Comparison of ENCODE assay signal across 28 mouse cellular contexts in the genomic region with DNA sequence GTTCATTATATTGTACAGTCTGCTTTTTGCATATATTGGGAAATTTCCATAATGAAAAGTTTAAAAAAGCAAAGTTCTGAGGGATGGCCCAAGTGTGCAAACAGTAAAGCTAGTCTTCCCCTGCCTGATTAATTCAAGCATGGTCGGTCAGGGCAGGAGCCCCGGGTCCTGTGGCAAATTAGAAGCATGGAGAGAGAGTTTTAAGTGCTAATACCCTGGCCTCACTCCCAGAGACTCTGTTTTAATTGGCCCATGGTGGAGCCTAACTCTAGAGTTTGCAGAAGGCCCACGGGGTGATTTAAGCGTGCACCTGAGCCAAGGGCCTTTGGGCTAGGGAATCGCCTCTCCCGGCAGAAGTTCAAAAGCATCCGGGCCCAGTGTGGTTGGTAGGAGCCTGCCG.
DNase-seq lines count a peak whose midpoint lies in the region; ATAC-seq and TF ChIP-seq lines count a peak whose summit lies in the region.
"Had no signal": no experiment of that assay in that cellular context is flagged by ENCODE, and none has a peak within 500 bp of the region (broad histone marks: within the 10 kb centered on the region; RNA-seq: fewer than 3 reads in every experiment).

No protein-coding gene starts in this region.

- ATAC-seq in forebrain, embryonic 16.5 days = peak; percentile 36; the same call in 1 of the 2 replicates
- no peak for ATAC-seq in midbrain, embryonic 14.5 days (ENCODE audit: low FRiP score, low TSS enrichment)
- ATAC-seq in midbrain, embryonic 11.5 days (ENCODE audit: low FRiP score) = no peak
- ATAC-seq in embryonic facial prominence, embryonic 15.5 days (ENCODE audit: insufficient number of reproducible peaks, low FRiP score, low TSS enrichment, low read depth) = peak; percentile 58; the same call in 1 of the 2 replicates
- peak; percentile 68; the same call in 1 of the 2 replicates for ATAC-seq in limb, embryonic 14.5 days (ENCODE audit: low FRiP score, low read depth)
- no peak for ATAC-seq in lung, postnatal 0 days
- ATAC-seq in liver, embryonic 12.5 days = no peak
- ATAC-seq: activated CD4-positive, CD25-positive, alpha-beta regulatory T cell, adult 4 months; intestine, postnatal 0 days; liver, postnatal 0 days had no signal

- H3K4me3 ChIP-seq in forebrain, embryonic 16.5 days (replicated peaks; ENCODE audit: low read length) = no peak overlapping the region
- H3K4me3 ChIP-seq in forebrain, embryonic 10.5 days = no peak overlapping the region
- no peak overlapping the region for H3K4me3 ChIP-seq in midbrain, embryonic 14.5 days (replicated peaks; ENCODE audit: low read depth, low read length)
- H3K4me3 ChIP-seq in midbrain, embryonic 11.5 days (ENCODE audit: low read depth, low read length) = no peak overlapping the region
- no peak overlapping the region for H3K4me3 ChIP-seq in embryonic facial prominence, embryonic 15.5 days (replicated peaks)
- no peak overlapping the region for H3K4me3 ChIP-seq in limb, embryonic 14.5 days (replicated peaks; ENCODE audit: low read length)
- H3K4me3 ChIP-seq in lung, postnatal 0 days (ENCODE audit: low read depth, low read length) = no peak overlapping the region
- no peak overlapping the region for H3K4me3 ChIP-seq in liver, embryonic 12.5 days
- H3K4me3 ChIP-seq: embryonic facial prominence, embryonic 12.5 days; gastrocnemius, adult 2 months; heart, adult 2 months; heart, embryonic 13.5 days; megakaryocyte, embryonic 14.5 days had no signal

- H3K4me2 ChIP-seq in forebrain, embryonic 16.5 days (ENCODE audit: low read length) = no peak overlapping the region
- no peak overlapping the region for H3K4me2 ChIP-seq in midbrain, embryonic 14.5 days (ENCODE audit: low read length)
- no peak overlapping the region for H3K4me2 ChIP-seq in midbrain, embryonic 11.5 days
- no peak overlapping the region for H3K4me2 ChIP-seq in embryonic facial prominence, embryonic 15.5 days (replicated peaks)
- H3K4me2 ChIP-seq in limb, embryonic 14.5 days (replicated peaks; ENCODE audit: low read depth, low read length, severe bottlenecking) = no peak overlapping the region
- H3K4me2 ChIP-seq in lung, postnatal 0 days (replicated peaks; ENCODE audit: low read depth, low read length) = no peak overlapping the region
- H3K4me2 ChIP-seq in liver, embryonic 12.5 days = no peak overlapping the region
- H3K4me2 ChIP-seq: embryonic facial prominence, embryonic 12.5 days; heart, embryonic 13.5 days; hindbrain, embryonic 14.5 days; liver, embryonic 11.5 days had no signal

- no peak for TF ChIP-seq EP300 in lung, postnatal 0 days (IDR thresholded peaks at IDR 0.05)

- 22% methylated on average over 8 of the region's 8 CpGs for WGBS in forebrain, embryonic 16.5 days
- 65% methylated on average over 8 of the region's 8 CpGs for WGBS in forebrain, embryonic 10.5 days
- WGBS in midbrain, embryonic 14.5 days = 38% methylated on average over 8 of the region's 8 CpGs
- WGBS in midbrain, embryonic 11.5 days = 76% methylated on average over 8 of the region's 8 CpGs
- 34% methylated on average over 8 of the region's 8 CpGs for WGBS in embryonic facial prominence, embryonic 15.5 days
- 24% methylated on average over 8 of the region's 8 CpGs for WGBS in limb, embryonic 14.5 days
- WGBS in lung, postnatal 0 days = 82% methylated on average over 8 of the region's 8 CpGs
- 73% methylated on average over 8 of the region's 8 CpGs for WGBS in liver, embryonic 12.5 days (ENCODE audit: insufficient replicate concordance)

- no peak overlapping the region for H3K9ac ChIP-seq in forebrain, embryonic 16.5 days (replicated peaks; ENCODE audit: low read depth, low read length)
- no peak overlapping the region for H3K9ac ChIP-seq in midbrain, embryonic 14.5 days (replicated peaks; ENCODE audit: low read length)
- no peak overlapping the region for H3K9ac ChIP-seq in midbrain, embryonic 11.5 days (ENCODE audit: low read length)
- H3K9ac ChIP-seq in embryonic facial prominence, embryonic 15.5 days = no peak overlapping the region
- no peak overlapping the region for H3K9ac ChIP-seq in limb, embryonic 14.5 days (ENCODE audit: low read depth, low read length, severe bottlenecking)
- H3K9ac ChIP-seq in lung, postnatal 0 days (replicated peaks; ENCODE audit: low read depth) = no peak overlapping the region
- H3K9ac ChIP-seq in liver, embryonic 12.5 days = no peak overlapping the region
- H3K9ac ChIP-seq: embryonic facial prominence, embryonic 12.5 days; heart, embryonic 13.5 days; hindbrain, embryonic 14.5 days; liver, postnatal 0 days had no signal

- no peaks in the 10 kb centered on the region for H3K27me3 ChIP-seq in forebrain, embryonic 16.5 days (replicated peaks; ENCODE audit: control insufficient read depth, insufficient read depth, low read length)
- H3K27me3 ChIP-seq in forebrain, embryonic 10.5 days (ENCODE audit: poor library complexity, severe bottlenecking) = peaks cover 44% of the 10 kb centered on the region
- H3K27me3 ChIP-seq in midbrain, embryonic 14.5 days (ENCODE audit: control insufficient read depth, insufficient read depth, low read length) = no peaks in the 10 kb centered on the region
- no peaks in the 10 kb centered on the region for H3K27me3 ChIP-seq in midbrain, embryonic 11.5 days (ENCODE audit: control insufficient read depth, insufficient read depth, low read length)
- H3K27me3 ChIP-seq in embryonic facial prominence, embryonic 15.5 days = 0 out of 2 replicates have a peak, but pooled peaks cover 8% of the 10 kb centered on the region
- H3K27me3 ChIP-seq in limb, embryonic 14.5 days (ENCODE audit: control insufficient read depth, insufficient read depth, low read length) = no peaks in the 10 kb centered on the region; the same call in 1 of the 2 replicates
- H3K27me3 ChIP-seq in lung, postnatal 0 days (replicated peaks; ENCODE audit: insufficient read depth, low read length) = no peaks in the 10 kb centered on the region
- H3K27me3 ChIP-seq in liver, embryonic 12.5 days (replicated peaks) = no peaks in the 10 kb centered on the region
- H3K27me3 ChIP-seq: embryonic facial prominence, embryonic 12.5 days had no signal

- DNase-seq in forebrain, embryonic 10.5 days (ENCODE audit: extremely low spot score, low spot score) = no peak
- DNase-seq in midbrain, embryonic 14.5 days = peak; percentile 45
- DNase-seq in midbrain, embryonic 11.5 days (ENCODE audit: low spot score, missing footprints) = no peak
- peak; percentile 63 for DNase-seq in limb, embryonic 14.5 days (ENCODE audit: low spot score)
- DNase-seq in lung, postnatal 0 days (ENCODE audit: low spot score) = no peak
- DNase-seq: adrenal gland, adult 2 months; B cell, adult 2 months; cerebellum, adult 8-10 months; cerebellum, postnatal 36 days; gastrocnemius, adult 2 months; heart, adult 2 months; heart, postnatal 10 days; kidney, adult 9 months; kidney, postnatal 10 days; liver, postnatal 0 days; lung, postnatal 4 days; right cerebral cortex, postnatal 14 days; thymus, postnatal 14 days had no signal

- no peak overlapping the region for H3K27ac ChIP-seq in forebrain, embryonic 16.5 days (ENCODE audit: low read length)
- H3K27ac ChIP-seq in forebrain, embryonic 10.5 days = no peak overlapping the region
- H3K27ac ChIP-seq in midbrain, embryonic 14.5 days (replicated peaks; ENCODE audit: low read depth, low read length) = no peak overlapping the region
- H3K27ac ChIP-seq in midbrain, embryonic 11.5 days (ENCODE audit: low read depth, low read length) = no peak overlapping the region
- H3K27ac ChIP-seq in embryonic facial prominence, embryonic 15.5 days (replicated peaks) = no peak overlapping the region
- H3K27ac ChIP-seq in limb, embryonic 14.5 days (replicated peaks; ENCODE audit: low read depth, low read length) = no peak overlapping the region
- no peak overlapping the region for H3K27ac ChIP-seq in lung, postnatal 0 days (ENCODE audit: low read length)
- no peak overlapping the region for H3K27ac ChIP-seq in liver, embryonic 12.5 days
- H3K27ac ChIP-seq: embryonic facial prominence, embryonic 12.5 days; gastrocnemius, adult 2 months; heart, adult 2 months; heart, embryonic 13.5 days; hindbrain, embryonic 14.5 days had no signal

- no peak for TF ChIP-seq POLR2A in limb, embryonic 14.5 days (IDR thresholded peaks at IDR 0.05; ENCODE audit: borderline replicate concordance, extremely low read depth, insufficient read depth, insufficient read length)

- H3K36me3 ChIP-seq in forebrain, embryonic 16.5 days (ENCODE audit: control insufficient read depth, insufficient read depth) = peaks cover 3% of the 10 kb centered on the region; the same call in 1 of the 2 replicates
- no peaks in the 10 kb centered on the region for H3K36me3 ChIP-seq in forebrain, embryonic 10.5 days (replicated peaks)
- peaks cover 9% of the 10 kb centered on the region; the same call in 1 of the 2 replicates for H3K36me3 ChIP-seq in midbrain, embryonic 14.5 days (ENCODE audit: control insufficient read depth, insufficient read depth, low read length)
- H3K36me3 ChIP-seq in midbrain, embryonic 11.5 days (ENCODE audit: control insufficient read depth, insufficient read depth, low read length) = no peaks in the 10 kb centered on the region
- no peaks in the 10 kb centered on the region for H3K36me3 ChIP-seq in embryonic facial prominence, embryonic 15.5 days
- no peaks in the 10 kb centered on the region for H3K36me3 ChIP-seq in limb, embryonic 14.5 days (ENCODE audit: control insufficient read depth, insufficient read depth, low read length)
- H3K36me3 ChIP-seq in lung, postnatal 0 days (ENCODE audit: insufficient read depth, low read length) = no peaks in the 10 kb centered on the region
- H3K36me3 ChIP-seq in liver, embryonic 12.5 days = no peaks in the 10 kb centered on the region
- H3K36me3 ChIP-seq: embryonic facial prominence, embryonic 12.5 days; heart, embryonic 13.5 days had no signal

- H3K9me3 ChIP-seq in forebrain, embryonic 16.5 days (ENCODE audit: control insufficient read depth, low read length) = no peaks in the 10 kb centered on the region
- H3K9me3 ChIP-seq in forebrain, embryonic 10.5 days = no peaks in the 10 kb centered on the region
- H3K9me3 ChIP-seq in midbrain, embryonic 14.5 days (ENCODE audit: control insufficient read depth, low read length) = no peaks in the 10 kb centered on the region
- H3K9me3 ChIP-seq in midbrain, embryonic 11.5 days (ENCODE audit: control insufficient read depth, low read length) = no peaks in the 10 kb centered on the region
- H3K9me3 ChIP-seq in embryonic facial prominence, embryonic 15.5 days (replicated peaks) = no peaks in the 10 kb centered on the region
- no peaks in the 10 kb centered on the region for H3K9me3 ChIP-seq in limb, embryonic 14.5 days (ENCODE audit: control insufficient read depth, low read length)
- no peaks in the 10 kb centered on the region for H3K9me3 ChIP-seq in lung, postnatal 0 days (ENCODE audit: low read length)
- no peaks in the 10 kb centered on the region for H3K9me3 ChIP-seq in liver, embryonic 12.5 days (replicated peaks)
- H3K9me3 ChIP-seq: embryonic facial prominence, embryonic 12.5 days; heart, embryonic 13.5 days; megakaryocyte, embryonic 14.5 days had no signal

- TF ChIP-seq CTCF in lung, postnatal 0 days (IDR thresholded peaks at IDR 0.05) = no peak

- H3K4me1 ChIP-seq in forebrain, embryonic 16.5 days (replicated peaks; ENCODE audit: control insufficient read depth, insufficient read depth, low read length) = peaks cover 31% of the 10 kb centered on the region
- H3K4me1 ChIP-seq in forebrain, embryonic 10.5 days = peaks cover 33% of the 10 kb centered on the region
- H3K4me1 ChIP-seq in midbrain, embryonic 14.5 days (ENCODE audit: control insufficient read depth, insufficient read depth, low read length) = 0 out of 2 replicates have a peak, but pooled peaks cover 10% of the 10 kb centered on the region
- no peaks in the 10 kb centered on the region for H3K4me1 ChIP-seq in midbrain, embryonic 11.5 days (ENCODE audit: control insufficient read depth, insufficient read depth, low read length)
- H3K4me1 ChIP-seq in embryonic facial prominence, embryonic 15.5 days = peaks cover 38% of the 10 kb centered on the region
- peaks cover 19% of the 10 kb centered on the region for H3K4me1 ChIP-seq in limb, embryonic 14.5 days (ENCODE audit: control insufficient read depth, insufficient read depth, low read length)
- no peaks in the 10 kb centered on the region for H3K4me1 ChIP-seq in lung, postnatal 0 days (ENCODE audit: insufficient read depth, low read depth, low read length)
- H3K4me1 ChIP-seq in liver, embryonic 12.5 days = no peaks in the 10 kb centered on the region
- H3K4me1 ChIP-seq: megakaryocyte, embryonic 14.5 days had no signal

Comparison
In these comparisons a context has a peak if more than half of its experiments do, and no peak if none do; other contexts are left out.
1. DNase-seq: peak in midbrain, embryonic 14.5 days (single experiment) and limb, embryonic 14.5 days (single experiment); none in forebrain, embryonic 10.5 days (single experiment), midbrain, embryonic 11.5 days (single experiment) and lung, postnatal 0 days (single experiment).
2. ATAC-seq: peak in forebrain, embryonic 16.5 days (single experiment), embryonic facial prominence, embryonic 15.5 days (single experiment) and limb, embryonic 14.5 days (single experiment); none in midbrain, embryonic 14.5 days (single experiment), midbrain, embryonic 11.5 days (single experiment), lung, postnatal 0 days (single experiment) and liver, embryonic 12.5 days (single experiment).